Mouse (Mus musculus): ENCODE measurements around the gene Zfp839. TPM values are rescaled to one million over a fixed set of nuclear protein-coding genes. Genes with fewer than 3 reads are reported as not detected.

Zfp839 gene
- 2.3 and 2.5 TPM in 2 replicates for polyA plus RNA-seq (2015; fragmentation: Nextera tagmentation; extraction: Ambion mirVana)

DNA sequence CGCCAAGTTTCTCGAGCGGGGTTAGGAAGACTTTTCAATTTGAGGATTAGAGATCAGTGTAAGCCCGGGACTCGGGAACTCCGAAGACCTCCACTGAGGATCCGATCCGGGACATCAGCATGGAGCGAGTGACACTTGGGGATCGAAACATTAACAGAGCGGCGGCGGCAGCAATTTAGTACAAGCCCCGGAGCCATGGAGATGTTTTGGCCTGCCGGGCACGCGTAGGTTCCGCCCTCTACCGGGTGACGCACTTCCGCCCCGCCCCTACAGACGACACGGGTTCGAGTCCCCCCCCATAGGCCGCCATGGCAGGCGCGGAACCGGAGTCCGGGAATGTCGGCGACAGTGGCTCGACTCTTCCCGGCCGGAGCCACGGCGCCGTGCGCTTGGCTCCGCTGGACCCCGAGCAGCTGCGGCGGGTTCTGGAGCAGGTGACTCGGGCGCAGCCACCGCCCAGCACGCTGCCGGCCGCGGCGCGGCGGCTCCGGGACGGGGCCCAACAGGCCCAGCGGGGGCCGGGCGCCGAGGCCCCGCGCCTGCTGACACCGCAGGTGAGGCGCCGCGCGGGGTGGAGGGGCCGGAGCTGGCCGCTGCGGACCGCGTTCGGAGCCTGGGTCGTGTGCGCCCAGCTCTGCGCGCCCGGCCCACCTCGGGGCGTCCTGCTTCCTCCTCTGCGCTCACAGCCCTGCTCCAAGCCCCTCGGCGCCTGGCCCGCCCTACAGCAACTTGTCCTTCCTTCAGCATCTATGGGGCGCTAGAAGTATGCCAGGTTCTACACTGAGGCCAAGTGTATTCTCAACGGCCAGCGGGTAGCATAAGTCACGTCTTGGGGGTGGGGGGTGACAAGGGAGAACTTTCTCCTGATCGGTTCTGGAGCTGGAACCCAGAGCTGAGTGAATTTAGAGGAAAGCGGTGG is at the start of gene Zfp839:
Zfp839 (plus strand) TSS at position 244 of the 919 bp plus-strand sequence.
- DNase-seq (ENCODE audit: low spot score) (peak; percentile 85), ATAC-seq (ENCODE audit: low FRiP score, low TSS enrichment) (peak; percentile 77)
- H3K4me3 ChIP-seq (ENCODE audit: low read depth, low read length): peak within 1 kb of the TSS; percentile 83
- H3K9me3 ChIP-seq (ENCODE audit: control insufficient read depth, low read length): no peaks in the 10 kb centered on the region
- peak within 1 kb of the TSS; percentile 75 for H3K4me2 ChIP-seq (replicated peaks; ENCODE audit: low read depth)
- no peak; the same call in 1 of the 2 replicates for TF ChIP-seq CTCF (IDR thresholded peaks at IDR 0.05; ENCODE audit: low read depth)
- no peak for TF ChIP-seq EP300 (optimal IDR thresholded peaks at IDR 0.05)
- H3K9ac ChIP-seq (ENCODE audit: low read length): peak within 1 kb of the TSS; percentile 91
- H3K4me1 ChIP-seq (replicated peaks; ENCODE audit: control insufficient read depth, insufficient read depth): peaks cover 2% of the 10 kb centered on the region; the same call in 1 of the 2 replicates
- no peaks in the 10 kb centered on the region for H3K27me3 ChIP-seq (ENCODE audit: control insufficient read depth, insufficient read depth, low read length)
- H3K27ac ChIP-seq (replicated peaks): peak within 1 kb of the TSS; percentile 92
- no peaks in the 10 kb centered on the region for H3K36me3 ChIP-seq (ENCODE audit: control insufficient read depth, insufficient read depth, low read length)
- WGBS: under 1% methylated on average over 56 of the region's 89 CpGs

DNA sequence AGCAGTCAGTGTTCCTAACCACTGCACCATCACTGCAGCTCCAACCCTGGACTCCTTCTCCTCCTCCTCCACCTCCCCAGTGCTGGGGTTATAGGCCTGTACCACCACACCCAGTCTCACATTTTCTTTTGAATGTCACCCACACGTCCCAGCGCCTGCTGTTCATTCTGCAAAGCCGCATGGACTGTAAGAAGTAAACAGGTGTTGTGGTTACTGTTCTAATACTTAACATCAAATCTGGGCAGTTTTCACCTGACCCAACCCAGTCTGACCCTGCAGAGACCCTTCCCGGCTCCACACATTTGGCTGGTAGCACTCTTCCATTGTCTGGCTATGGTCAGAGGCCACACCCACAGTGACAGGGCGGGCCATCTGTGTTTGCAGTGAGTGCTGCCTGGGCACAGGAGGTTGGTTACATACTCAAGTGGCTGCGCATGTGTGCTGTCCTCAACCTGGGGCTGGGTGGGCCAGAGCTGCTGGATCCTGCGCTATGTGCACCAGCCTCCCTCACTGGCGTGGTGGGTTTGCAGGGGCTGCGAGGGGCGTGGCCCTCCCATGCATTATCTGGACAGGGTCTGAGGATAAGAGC is 48.1 kb upstream of the Zfp839 start:
- H3K27me3 ChIP-seq (ENCODE audit: control insufficient read depth, insufficient read depth, low read length): no peaks in the 10 kb centered on the region
- H3K9me3 ChIP-seq (ENCODE audit: control insufficient read depth, low read length): no peaks in the 10 kb centered on the region
- no peaks in the 10 kb centered on the region for H3K36me3 ChIP-seq (ENCODE audit: control insufficient read depth, insufficient read depth, low read length)
- no peak for DNase-seq (ENCODE audit: low spot score)
- TF ChIP-seq EP300 (optimal IDR thresholded peaks at IDR 0.05) (no peak), CTCF (IDR thresholded peaks at IDR 0.05; ENCODE audit: low read depth) (no peak)
- H3K27ac ChIP-seq (replicated peaks): no peak overlapping the region
- 49% methylated on average over 10 of the region's 10 CpGs for WGBS
- H3K4me2 ChIP-seq (replicated peaks; ENCODE audit: low read depth): no peak overlapping the region
- ATAC-seq (ENCODE audit: low FRiP score, low TSS enrichment): no peak
- H3K4me1 ChIP-seq (replicated peaks; ENCODE audit: control insufficient read depth, insufficient read depth): peaks cover 2% of the 10 kb centered on the region; the same call in 1 of the 2 replicates
- no peak overlapping the region for H3K9ac ChIP-seq (ENCODE audit: low read length)
- H3K4me3 ChIP-seq (ENCODE audit: low read depth, low read length): no peak overlapping the region

DNA sequence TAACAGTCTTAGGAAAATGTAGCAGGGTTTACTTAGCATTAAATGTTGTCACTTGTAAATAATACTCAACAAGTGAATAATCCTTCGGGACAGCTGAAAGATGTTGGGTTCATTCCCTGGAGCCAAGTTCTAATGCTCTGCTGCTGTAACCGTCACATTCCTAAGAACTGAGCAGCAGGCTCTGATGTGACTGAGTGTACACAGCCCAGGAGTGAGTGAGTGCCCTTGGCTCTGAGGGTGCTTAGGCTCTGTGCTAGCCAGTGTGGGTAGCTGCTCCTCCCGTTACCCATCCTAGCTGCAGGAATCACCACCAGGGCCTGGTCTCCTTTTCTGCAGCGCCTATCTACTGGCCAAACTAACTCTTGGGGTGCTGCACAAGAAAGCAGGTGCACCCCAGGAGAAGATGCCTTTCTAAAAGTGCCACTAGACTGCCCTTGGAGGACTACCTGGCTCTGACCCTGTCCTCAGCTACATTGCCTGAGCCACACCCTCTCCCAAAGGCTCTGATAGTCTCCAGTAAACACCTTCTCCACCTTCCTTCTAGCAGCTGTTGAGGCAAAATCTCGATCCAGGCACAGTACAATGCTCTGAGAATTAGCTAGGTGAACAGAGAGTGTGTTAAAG is 47.3 kb upstream of the Zfp839 start:
- DNase-seq (ENCODE audit: low spot score) (no peak), ATAC-seq (ENCODE audit: low FRiP score, low TSS enrichment) (0 out of 2 replicates have a peak, but pooled peaks have one; percentile 31)
- no peak overlapping the region for H3K27ac ChIP-seq (replicated peaks)
- no peak overlapping the region for H3K4me3 ChIP-seq (ENCODE audit: low read depth, low read length)
- no peak overlapping the region for H3K9ac ChIP-seq (ENCODE audit: low read length)
- H3K27me3 ChIP-seq (ENCODE audit: control insufficient read depth, insufficient read depth, low read length): no peaks in the 10 kb centered on the region
- no peak overlapping the region for H3K4me2 ChIP-seq (replicated peaks; ENCODE audit: low read depth)
- peaks cover 2% of the 10 kb centered on the region; the same call in 1 of the 2 replicates for H3K4me1 ChIP-seq (replicated peaks; ENCODE audit: control insufficient read depth, insufficient read depth)
- WGBS: 62% methylated on average over 5 of the region's 5 CpGs
- H3K36me3 ChIP-seq (ENCODE audit: control insufficient read depth, insufficient read depth, low read length): no peaks in the 10 kb centered on the region
- TF ChIP-seq EP300 (optimal IDR thresholded peaks at IDR 0.05) (no peak), CTCF (IDR thresholded peaks at IDR 0.05; ENCODE audit: low read depth) (no peak)
- no peaks in the 10 kb centered on the region for H3K9me3 ChIP-seq (ENCODE audit: control insufficient read depth, low read length)

DNA sequence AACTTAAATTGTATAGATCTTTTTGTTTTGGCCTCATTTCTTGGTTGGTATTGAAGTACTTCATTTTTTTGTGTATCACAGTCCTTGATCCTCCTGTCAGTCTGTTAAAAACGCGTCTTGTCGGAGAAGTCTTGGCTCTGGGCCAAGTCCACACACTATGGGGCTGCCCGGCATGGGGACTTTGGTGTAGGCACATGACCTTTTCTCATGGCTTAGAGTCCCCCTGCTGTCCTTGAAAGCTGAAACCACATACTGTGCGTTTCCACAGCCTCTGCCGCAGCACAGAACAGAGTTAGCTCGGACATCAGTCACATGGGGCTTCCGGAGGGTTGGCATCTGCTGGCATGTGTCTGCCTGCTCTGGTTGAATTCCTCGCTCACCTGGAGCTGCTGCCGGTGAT is 45.8 kb upstream of the Zfp839 start:
- H3K27ac ChIP-seq (replicated peaks): no peak overlapping the region
- H3K36me3 ChIP-seq (ENCODE audit: control insufficient read depth, insufficient read depth, low read length): no peaks in the 10 kb centered on the region
- no peak for DNase-seq (ENCODE audit: low spot score)
- H3K9ac ChIP-seq (ENCODE audit: low read length): no peak overlapping the region
- no peak overlapping the region for H3K4me2 ChIP-seq (replicated peaks; ENCODE audit: low read depth)
- H3K27me3 ChIP-seq (ENCODE audit: control insufficient read depth, insufficient read depth, low read length): no peaks in the 10 kb centered on the region
- no peak overlapping the region for H3K4me3 ChIP-seq (ENCODE audit: low read depth, low read length)
- H3K9me3 ChIP-seq (ENCODE audit: control insufficient read depth, low read length): no peaks in the 10 kb centered on the region
- ATAC-seq (ENCODE audit: low FRiP score, low TSS enrichment): no peak
- TF ChIP-seq CTCF (IDR thresholded peaks at IDR 0.05; ENCODE audit: low read depth): no peak
- no peak for TF ChIP-seq EP300 (optimal IDR thresholded peaks at IDR 0.05)
- WGBS: 43% methylated on average over 10 of the region's 10 CpGs
- peaks cover 2% of the 10 kb centered on the region; the same call in 1 of the 2 replicates for H3K4me1 ChIP-seq (replicated peaks; ENCODE audit: control insufficient read depth, insufficient read depth)

DNA sequence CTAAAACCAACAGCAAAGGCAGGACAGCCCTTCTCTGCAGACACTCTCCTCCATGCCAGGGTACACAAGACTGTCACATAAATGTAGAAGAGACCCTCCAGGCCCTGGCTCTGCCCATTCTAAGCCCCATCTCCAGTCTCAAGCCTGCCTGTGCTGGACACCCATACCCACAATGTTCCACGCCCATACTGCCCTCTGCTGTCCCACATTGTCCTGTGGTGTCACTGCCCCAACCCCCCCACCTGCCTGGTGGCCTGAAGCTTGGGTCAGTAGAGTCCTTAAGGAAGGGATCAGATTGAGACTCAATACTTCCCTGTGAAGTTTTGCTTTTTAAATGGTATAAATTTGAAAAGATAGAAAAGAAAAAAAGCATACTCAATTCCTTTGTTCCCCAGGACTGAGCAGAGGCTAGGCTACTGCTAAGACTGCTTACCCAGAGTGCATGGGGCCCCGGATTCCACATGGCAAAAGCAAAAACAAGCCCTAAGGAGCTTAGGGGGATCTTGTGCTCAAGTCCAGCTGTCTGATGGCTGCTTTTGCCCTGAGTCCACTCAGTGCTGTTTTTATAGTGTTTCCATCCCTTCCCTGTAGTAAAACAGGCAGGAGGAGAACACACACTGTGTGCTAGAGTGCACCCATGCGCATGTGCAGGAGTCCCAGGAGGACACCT is 43.6 kb upstream of the Zfp839 start:
- DNase-seq (ENCODE audit: low spot score): peak; percentile 33
- H3K4me1 ChIP-seq (replicated peaks; ENCODE audit: control insufficient read depth, insufficient read depth): peaks cover 2% of the 10 kb centered on the region; the same call in 1 of the 2 replicates
- no peaks in the 10 kb centered on the region for H3K9me3 ChIP-seq (ENCODE audit: control insufficient read depth, low read length)
- no peak overlapping the region for H3K9ac ChIP-seq (ENCODE audit: low read length)
- TF ChIP-seq CTCF (IDR thresholded peaks at IDR 0.05; ENCODE audit: low read depth) (peak; percentile 53), EP300 (optimal IDR thresholded peaks at IDR 0.05) (no peak)
- no peak overlapping the region for H3K27ac ChIP-seq (replicated peaks)
- 82% methylated on average over 3 of the region's 3 CpGs for WGBS
- H3K4me2 ChIP-seq (replicated peaks; ENCODE audit: low read depth): no peak overlapping the region
- H3K27me3 ChIP-seq (ENCODE audit: control insufficient read depth, insufficient read depth, low read length): no peaks in the 10 kb centered on the region
- no peak overlapping the region for H3K4me3 ChIP-seq (ENCODE audit: low read depth, low read length)
- no peaks in the 10 kb centered on the region for H3K36me3 ChIP-seq (ENCODE audit: control insufficient read depth, insufficient read depth, low read length)
- no peak for ATAC-seq (ENCODE audit: low FRiP score, low TSS enrichment)
